In genomic region chr1:125435369-125436135, GRCm38 (mm10) we compare ENCODE assay signal across 8 mouse cellular contexts. TPM values are rescaled to one million over a fixed set of nuclear protein-coding genes. Genes with fewer than 3 reads are reported as not detected.
DNase-seq lines count a peak whose midpoint lies in the region; ATAC-seq and TF ChIP-seq lines count a peak whose summit lies in the region.

Gene Actr3 (minus strand): TSS chr1:125435727.

- no peaks in the 10 kb centered on the region for H3K27me3 ChIP-seq in MEL (ENCODE audit: control insufficient read depth in 1 of 2, insufficient read depth in 2 of 2, low read length in 2 of 2)
- no peaks in the 10 kb centered on the region for H3K27me3 ChIP-seq in cerebellum, adult 2 months (ENCODE audit: control insufficient read depth, insufficient read depth, low read length)
- H3K27me3 ChIP-seq in forebrain, postnatal 0 days (ENCODE audit: insufficient read depth, low read length) = no peaks in the 10 kb centered on the region
- no peaks in the 10 kb centered on the region for H3K27me3 ChIP-seq in lung, embryonic 15.5 days

- H3K4me1 ChIP-seq in MEL (ENCODE audit: control insufficient read depth in 1 of 2, insufficient read depth in 2 of 2, low read length in 2 of 2) = peaks cover 11 to 21% of the 10 kb centered on the region in 2 experiments
- H3K4me1 ChIP-seq in cerebellum, adult 2 months (ENCODE audit: control insufficient read depth, insufficient read depth, low read length) = peaks cover 4% of the 10 kb centered on the region; the same call in 1 of the 2 replicates
- peaks cover 30% of the 10 kb centered on the region for H3K4me1 ChIP-seq in forebrain, postnatal 0 days (ENCODE audit: insufficient read depth)
- H3K4me1 ChIP-seq in lung, embryonic 15.5 days = peaks cover 40% of the 10 kb centered on the region

- H3K9me3 ChIP-seq in MEL (replicated peaks; ENCODE audit: insufficient read depth, low read length) = no peaks in the 10 kb centered on the region
- no peaks in the 10 kb centered on the region for H3K9me3 ChIP-seq in forebrain, postnatal 0 days (ENCODE audit: low read length)
- no peaks in the 10 kb centered on the region for H3K9me3 ChIP-seq in lung, embryonic 15.5 days

- TF ChIP-seq EP300 in MEL (IDR thresholded peaks at IDR 0.05; ENCODE audit: low read depth in 1 of 2, low read length in 2 of 2) = peak in 1 of 2 experiments; percentile 50; a peak in 1 of 4 replicates

- peak; percentile 99 for DNase-seq in MEL (ENCODE audit: low read depth, low spot score)
- peak; percentile 99 to 100 for DNase-seq in cerebellum, adult 2 months
- peak; percentile 100 for DNase-seq in forebrain, postnatal 0 days
- peak; percentile 100 for DNase-seq in heart, postnatal 4 days
- DNase-seq in layer of hippocampus, adult 8-10 months (ENCODE audit: low spot score in 2 of 2) = peak; percentile 99 to 100
- DNase-seq in ovary, adult 18-20 months (ENCODE audit: low spot score) = peak; percentile 99
- DNase-seq in thymus, postnatal 0 days (ENCODE audit: low spot score) = peak; percentile 100

- TF ChIP-seq POLR2A in MEL (IDR thresholded peaks at IDR 0.05; ENCODE audit: control insufficient read depth in 1 of 2, insufficient read depth in 1 of 2, low read depth in 1 of 2, low read length in 2 of 2, poor library complexity in 1 of 2) = peak; percentile 57 to 92
- peak; percentile 79; the same call in 1 of the 2 replicates for TF ChIP-seq POLR2A in cerebellum, adult 2 months (IDR thresholded peaks at IDR 0.05; ENCODE audit: borderline replicate concordance, insufficient read depth, low read length)

- peak; percentile 97 for ATAC-seq in forebrain, postnatal 0 days
- ATAC-seq in lung, embryonic 15.5 days (ENCODE audit: borderline replicate concordance, extremely low read depth, low FRiP score, low TSS enrichment) = peak; percentile 95

- no peak for TF ChIP-seq CTCF in MEL (IDR thresholded peaks at IDR 0.05 in 2 of 3, conservative IDR thresholded peaks at IDR 0.05 in 1 of 3; ENCODE audit: control insufficient read depth in 1 of 3, insufficient read depth in 1 of 3, low read depth in 2 of 3, low read length in 3 of 3, poor library complexity in 1 of 3, severe bottlenecking in 1 of 3)
- no peak for TF ChIP-seq CTCF in cerebellum, adult 2 months (IDR thresholded peaks at IDR 0.05; ENCODE audit: borderline replicate concordance, insufficient read depth, low read depth, low read length)
- no peak for TF ChIP-seq CTCF in forebrain, postnatal 0 days (IDR thresholded peaks at IDR 0.05; ENCODE audit: low read depth)

- peaks cover 36% of the 10 kb centered on the region for H3K79me2 ChIP-seq in MEL (ENCODE audit: control insufficient read depth, insufficient read depth, low read length, poor library complexity)

- peak within 1 kb of the TSS; percentile 65 to 85 for H3K4me3 ChIP-seq in MEL (ENCODE audit: control insufficient read depth in 1 of 2, insufficient read depth in 1 of 2, low read depth in 2 of 2, low read length in 2 of 2)
- H3K4me3 ChIP-seq in cerebellum, adult 2 months (replicated peaks; ENCODE audit: insufficient read depth, low read depth, low read length) = peak within 1 kb of the TSS; percentile 88
- H3K4me3 ChIP-seq in forebrain, postnatal 0 days (ENCODE audit: low read depth, low read length) = peak within 1 kb of the TSS; percentile 88
- peak within 1 kb of the TSS; percentile 90 for H3K4me3 ChIP-seq in lung, embryonic 15.5 days

- peak within 1 kb of the TSS; percentile 82 for H3K27ac ChIP-seq in MEL (ENCODE audit: control insufficient read depth, low read depth, low read length)
- H3K27ac ChIP-seq in cerebellum, adult 2 months (ENCODE audit: insufficient read depth, low read length) = peak within 1 kb of the TSS; percentile 81
- H3K27ac ChIP-seq in forebrain, postnatal 0 days (ENCODE audit: low read depth, low read length) = peak within 1 kb of the TSS; percentile 93
- H3K27ac ChIP-seq in lung, embryonic 15.5 days = peak within 1 kb of the TSS; percentile 99

- peak within 1 kb of the TSS; percentile 90 for H3K9ac ChIP-seq in MEL (ENCODE audit: control insufficient read depth, low read depth, low read length, poor library complexity, severe bottlenecking)
- peak within 1 kb of the TSS; percentile 92 for H3K9ac ChIP-seq in forebrain, postnatal 0 days
- H3K9ac ChIP-seq in lung, embryonic 15.5 days = peak within 1 kb of the TSS; percentile 97

- TF ChIP-seq RAD21 in MEL (IDR thresholded peaks at IDR 0.05; ENCODE audit: low read depth, low read length) = no peak

- 1% methylated on average over 55 of the region's 59 CpGs for WGBS in cerebellum, adult 2 months
- WGBS in forebrain, postnatal 0 days = under 1% methylated on average over 46 of the region's 59 CpGs
- under 1% methylated on average over 48 of the region's 59 CpGs for whole genome bisulfite sequencing in lung, embryonic 15.5 days

- H3K36me3 ChIP-seq in MEL (ENCODE audit: control insufficient read depth in 1 of 2, insufficient read depth in 2 of 2, low read length in 2 of 2) = peaks cover 0 to 49% of the 10 kb centered on the region in 2 experiments; a peak in 3 of 4 replicates
- no peaks in the 10 kb centered on the region for H3K36me3 ChIP-seq in forebrain, postnatal 0 days (ENCODE audit: insufficient read depth)
- H3K36me3 ChIP-seq in lung, embryonic 15.5 days = no peaks in the 10 kb centered on the region

- peak within 1 kb of the TSS; percentile 60 for H3K4me2 ChIP-seq in forebrain, postnatal 0 days (ENCODE audit: low read depth)
- H3K4me2 ChIP-seq in lung, embryonic 15.5 days = peak within 1 kb of the TSS; percentile 60

TF ChIP-seq in MEL, 35 proteins besides CTCF, POLR2A, EP300 and RAD21 (continues in another document):
- TF ChIP-seq HCFC1 (IDR thresholded peaks at IDR 0.05; ENCODE audit: low read depth, low read length) (peak; percentile 89), CHD2 (IDR thresholded peaks at IDR 0.05; ENCODE audit: low read length) (no peak), NRF1 (IDR thresholded peaks at IDR 0.05; ENCODE audit: insufficient read depth, low read depth, low read length, poor library complexity, severe bottlenecking) (peak; percentile 99), GATA1 (IDR thresholded peaks at IDR 0.05; ENCODE audit: low read depth, low read length) (no peak), MXI1 (IDR thresholded peaks at IDR 0.05; ENCODE audit: low read depth, low read length) (peak; percentile 42; the same call in 1 of the 2 replicates), ETS1 (IDR thresholded peaks at IDR 0.05; ENCODE audit: low read depth, low read length) (peak; percentile 42; the same call in 1 of the 2 replicates), SMC3 (IDR thresholded peaks at IDR 0.05; ENCODE audit: low read depth, low read length) (no peak; the same call in 1 of the 2 replicates), SIN3A (IDR thresholded peaks at IDR 0.05; ENCODE audit: low read length) (peak; percentile 92), USF1 (IDR thresholded peaks at IDR 0.05; ENCODE audit: low read depth, low read length) (0 out of 2 replicates have a peak, but pooled peaks have one; percentile 5), BHLHE40 (IDR thresholded peaks at IDR 0.05; ENCODE audit: borderline replicate concordance, low read depth, low read length) (no peak), TBP (IDR thresholded peaks at IDR 0.05; ENCODE audit: low read depth, low read length) (peak; percentile 95), ZMIZ1 (IDR thresholded peaks at IDR 0.05; ENCODE audit: low read depth, low read length) (peak; percentile 90), MYB (IDR thresholded peaks at IDR 0.05; ENCODE audit: low read depth, low read length) (no peak), RCOR1 (IDR thresholded peaks at IDR 0.05; ENCODE audit: low read depth, low read length) (peak; percentile 64; the same call in 1 of the 2 replicates), POLR2AphosphoS5 (IDR thresholded peaks at IDR 0.05; ENCODE audit: borderline replicate concordance, low read depth, low read length) (peak; percentile 63; the same call in 1 of the 2 replicates), ZKSCAN1 (IDR thresholded peaks at IDR 0.05; ENCODE audit: low read depth, low read length) (no peak), UBTF (IDR thresholded peaks at IDR 0.05; ENCODE audit: borderline replicate concordance, insufficient read depth, low read depth, low read length) (no peak), ELF1 (IDR thresholded peaks at IDR 0.05; ENCODE audit: low read depth, low read length) (peak; percentile 98), USF2 (IDR thresholded peaks at IDR 0.05; ENCODE audit: borderline replicate concordance in 1 of 2, insufficient read depth in 1 of 2, low read depth in 1 of 2, low read length in 2 of 2) (no peak), MAZ (IDR thresholded peaks at IDR 0.05; ENCODE audit: low read depth, low read length) (peak; percentile 93), E2F4 (IDR thresholded peaks at IDR 0.05; ENCODE audit: borderline replicate concordance, low read depth, low read length) (no peak), MEF2A (IDR thresholded peaks at IDR 0.05; ENCODE audit: extremely low read depth, insufficient replicate concordance, low read depth, low read length, poor library complexity, severe bottlenecking) (no peak), CHD1 (IDR thresholded peaks at IDR 0.05; ENCODE audit: low read depth, low read length) (no peak), KAT2A (conservative IDR thresholded peaks at IDR 0.05; ENCODE audit: low read depth, low read length) (no peak; the same call in 1 of the 2 replicates), NELFE (IDR thresholded peaks at IDR 0.05; ENCODE audit: low read depth, low read length) (peak; percentile 95), TAL1 (IDR thresholded peaks at IDR 0.05; ENCODE audit: low read length) (no peak), ZC3H11A (IDR thresholded peaks at IDR 0.05; ENCODE audit: low read depth, low read length) (no peak), ZNF384 (IDR thresholded peaks at IDR 0.05; ENCODE audit: low read depth, low read length) (no peak), MAX (IDR thresholded peaks at IDR 0.05; ENCODE audit: low read length) (peak; percentile 62; the same call in 1 of the 2 replicates), JUND (IDR thresholded peaks at IDR 0.05; ENCODE audit: low read depth, low read length) (no peak), TCF12 (IDR thresholded peaks at IDR 0.05; ENCODE audit: low read depth, low read length) (peak; percentile 81)

RNA-seq across cellular contexts. Expression of gene Actr3, which starts in this region (rescaled TPM):
- total RNA-seq in MEL (2012; rRNA removed) = 154 and 191 TPM in 2 replicates
- 100 to 1,000 TPM in 1 of 2 experiments, not detected in 1; 211 TPM for polyA plus RNA-seq in MEL (2012; ENCODE audit: insufficient read depth in 1 of 2, insufficient read length in 2 of 2, low read depth in 1 of 2, low replicate concordance in 2 of 2, missing spikeins in 1 of 2)
- polyA plus RNA-seq in cerebellum, adult 2 months (2012; rRNA removed) = 94.2 TPM in 2 replicates
- total RNA-seq in forebrain, postnatal 0 days (2014; rRNA removed) = 301 and 316 TPM in 2 replicates
- polyA plus RNA-seq in forebrain, postnatal 0 days (2015; fragmentation: Nextera tagmentation; extraction: Ambion mirVana) = 180 and 216 TPM in 2 replicates
- total RNA-seq in heart, postnatal 4 days (2021) = 100 to 1,000 TPM; 353 to 370 TPM
- 100 to 1,000 TPM; 326 to 354 (median 335) TPM for total RNA-seq in layer of hippocampus, adult 8-10 months (2022)
- 335 and 337 TPM in 2 replicates for polyA plus RNA-seq in lung, embryonic 15.5 days (2015; fragmentation: Nextera tagmentation; extraction: Ambion mirVana)
- 462 and 483 TPM in 2 replicates for polyA plus RNA-seq in thymus, postnatal 0 days (2015; fragmentation: Nextera tagmentation; extraction: Ambion mirVana)

Comparison
In these comparisons a context has a peak if more than half of its experiments do, and no peak if none do; other contexts are left out.
1. Peak in every context shown above with its lines: DNase-seq, ATAC-seq, H3K4me3 ChIP-seq and H3K27ac ChIP-seq.